Mouse (Mus musculus): ENCODE measurements around the gene Gm42417.

GRCm38 (mm10) chr1:36554633-36555399 lies 15.6 kb upstream of the Gm42417 start:
- no peak for TF ChIP-seq CTCF (IDR thresholded peaks at IDR 0.05; ENCODE audit: control insufficient read depth, insufficient read depth, insufficient replicate concordance, low read depth, low read length)
- TF ChIP-seq POLR2A (IDR thresholded peaks at IDR 0.05; ENCODE audit: control insufficient read depth, low read depth, low read length), result no peak
